Mouse (Mus musculus) forebrain, embryonic 10.5 days (tissue): ENCODE data around the gene Sf3a1. TPM values are rescaled to one million over a fixed set of nuclear protein-coding genes. Genes with fewer than 3 reads are reported as not detected.

Source experiments
- DNase-seq: peaks from one replicate; pipeline ENCODE4 v3.0.0-alpha.2; 2017; ENCODE audit warnings: low spot score; ENCODE audit errors: extremely low spot score
- H3K27ac ChIP-seq: fragments of 300-500 bp; sonication (generic); 2 replicates; pipeline ENCODE4 v1.5.1; 2016; ENCODE audit warnings: mild to moderate bottlenecking
- H3K27me3 ChIP-seq: fragments of 300-500 bp; sonication (generic); 2 replicates; pipeline ENCODE4 v1.6.1; 2016; ENCODE audit warnings: mild to moderate bottlenecking; ENCODE audit not compliant: poor library complexity, severe bottlenecking
- H3K36me3 ChIP-seq: fragments of 300-500 bp; sonication (generic); replicated peaks from 2 replicates; pipeline ENCODE4 v1.6.1; 2016; ENCODE audit warnings: mild to moderate bottlenecking, moderate library complexity
- H3K4me1 ChIP-seq: fragments of 300-500 bp; sonication (generic); 2 replicates; pipeline ENCODE4 v1.6.1; 2016
- H3K4me3 ChIP-seq: fragments of 300-500 bp; sonication (generic); 2 replicates; pipeline ENCODE4 v1.5.1; 2016; ENCODE audit warnings: mild to moderate bottlenecking, moderate library complexity
- H3K9me3 ChIP-seq: fragments of 300-500 bp; sonication (generic); 2 replicates; pipeline ENCODE4 v1.6.1; 2016; ENCODE audit warnings: mild to moderate bottlenecking, moderate library complexity
- WGBS: fragments of 180-500 bp; shearing (Covaris S2); methylation state at CpG from one replicate; pipeline ENCODE4 v1.1.7; 2016; 5-methylcytosine and 5-hydroxymethylcytosine counted together
- polyA plus RNA-seq: library from polyadenylated mRNA; unstranded; fragments of >200 nt; fragmentation: Nextera tagmentation; extraction: Ambion mirVana; gene quantifications from 2 replicates; pipeline ENCODE4 v1.2.1, GENCODE M21; 2016

Gene Sf3a1
- polyA plus RNA-seq, 1 experiment from 2014 or later, result 103 TPM

DNA sequence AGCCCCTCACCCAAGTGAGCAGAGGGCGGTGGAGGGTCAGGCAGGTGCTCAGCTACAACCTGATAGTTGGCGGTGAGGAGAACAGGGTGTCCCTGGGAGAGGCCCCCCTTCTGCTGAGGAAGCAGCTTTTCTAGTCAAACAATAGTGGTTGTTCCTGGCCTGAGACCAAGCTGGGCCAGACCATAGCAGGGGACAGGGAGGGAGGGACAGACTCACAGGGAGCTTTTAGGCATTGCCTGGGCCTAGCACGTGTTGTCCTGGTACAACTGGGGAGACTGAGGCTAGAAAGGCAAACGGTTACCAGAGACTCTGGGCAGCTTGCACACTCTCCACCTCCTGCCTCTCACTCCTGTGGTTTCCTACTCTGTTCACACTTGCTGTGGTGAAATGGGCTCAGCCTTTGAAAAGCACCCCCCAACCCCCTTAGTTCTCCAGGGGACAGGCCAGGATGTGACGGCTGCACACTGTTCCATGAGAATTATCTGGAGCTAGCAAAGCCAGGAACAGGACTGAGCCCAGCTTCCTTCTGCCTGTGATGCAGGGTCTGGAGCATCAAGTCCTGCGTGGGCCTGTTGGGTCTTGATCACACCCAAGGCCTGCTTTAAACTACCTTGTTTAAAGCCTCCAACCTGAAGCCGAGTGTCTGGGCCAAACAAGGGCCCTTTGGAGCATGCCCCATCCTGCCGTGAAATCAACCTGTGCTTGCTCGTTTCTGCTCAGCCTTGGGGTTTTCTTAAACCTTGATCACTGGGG is 56.3 kb downstream of the Sf3a1 start:
- DNase-seq, result no peak
- Histone ChIP-seq H3K36me3 (peaks cover 47% of the 10 kb centered on the region), H3K4me3 (no peak overlapping the region), H3K9me3 (no peaks in the 10 kb centered on the region; the same call in 1 of the 2 replicates), H3K27me3 (peaks cover 36% of the 10 kb centered on the region), H3K4me1 (peaks cover 29% of the 10 kb centered on the region), H3K27ac (no peak overlapping the region)
- 85% methylated on average over 9 of the region's 9 CpGs for WGBS

DNA sequence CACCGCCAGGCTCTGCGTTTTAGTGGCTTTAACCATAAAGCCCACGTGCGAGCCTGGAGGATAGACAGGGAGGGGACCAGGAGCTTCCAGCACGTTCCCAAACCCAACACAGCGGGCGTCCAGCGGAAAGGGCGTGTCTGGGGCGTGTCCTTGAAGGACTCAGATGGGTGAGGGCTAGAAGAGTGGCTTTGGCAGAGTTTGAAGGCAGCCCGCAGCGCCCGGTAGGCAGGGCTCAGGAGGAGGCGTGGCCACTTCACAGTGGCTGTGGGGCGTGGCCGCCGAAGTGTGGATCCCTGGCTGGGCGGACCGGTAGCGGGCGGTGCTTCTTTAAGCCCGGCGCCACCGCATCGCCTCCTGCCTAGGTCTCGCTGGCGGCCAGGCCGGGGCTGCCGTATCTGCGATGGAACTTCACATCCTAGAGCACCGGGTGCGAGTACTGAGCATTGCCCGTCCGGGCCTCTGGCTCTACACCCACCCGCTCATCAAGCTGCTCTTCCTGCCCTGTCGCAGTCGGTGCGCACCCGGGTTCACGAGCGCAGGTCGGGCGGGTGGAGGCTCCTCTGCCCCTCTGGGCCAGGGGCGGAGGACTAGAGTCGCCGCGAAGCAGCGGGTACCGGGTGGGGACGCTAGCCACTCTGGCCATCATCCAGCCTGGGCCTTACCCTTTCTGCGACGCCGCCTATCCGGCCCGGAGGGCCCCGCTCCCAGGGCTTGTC is 57.9 kb downstream of the Sf3a1 start, which contains the start of gene Castor1:
Gene Castor1 (plus strand): TSS at position 312 of the 716 bp plus-strand sequence.
- H3K27ac ChIP-seq, result peak within 1 kb of the TSS; percentile 66
- 2% methylated on average over 56 of the region's 56 CpGs for WGBS

DNA sequence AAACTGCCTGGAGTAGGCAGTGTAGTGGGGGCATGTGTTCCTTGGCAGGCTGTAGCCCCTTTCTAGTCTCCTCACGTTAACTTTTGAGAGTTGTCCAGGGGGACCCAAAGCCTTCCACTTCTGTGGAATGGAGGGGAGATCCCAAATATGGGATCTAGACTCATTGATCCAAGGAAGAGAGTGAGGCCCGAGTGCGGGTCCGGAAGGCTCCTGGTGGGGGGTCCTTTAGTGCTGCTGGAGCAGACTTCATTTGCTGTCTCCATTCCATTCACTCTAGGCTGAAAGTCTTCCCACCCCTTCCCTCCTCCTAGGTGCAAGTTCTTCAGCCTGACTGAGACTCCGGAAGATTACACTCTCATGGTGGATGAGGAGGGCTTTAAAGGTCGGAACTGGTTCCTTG is 58.5 kb downstream of the Sf3a1 start:
- Histone ChIP-seq H3K27me3 (peaks cover 39% of the 10 kb centered on the region), H3K9me3 (no peaks in the 10 kb centered on the region; the same call in 1 of the 2 replicates), H3K36me3 (peaks cover 28% of the 10 kb centered on the region), H3K27ac (peak overlapping the region; percentile 66), H3K4me3 (peak overlapping the region; percentile 64), H3K4me1 (peaks cover 34% of the 10 kb centered on the region)
- whole genome bisulfite sequencing, result 6% methylated on average over 6 of the region's 6 CpGs
- no peak for DNase-seq

More for the DNA sequence above, 57.9 kb downstream of the Sf3a1 start, which contains the start of gene Castor1:
- Histone ChIP-seq H3K9me3 (no peaks in the 10 kb centered on the region; the same call in 1 of the 2 replicates), H3K4me1 (peaks cover 30% of the 10 kb centered on the region), H3K4me3 (peak within 1 kb of the TSS; percentile 64), H3K36me3 (peaks cover 34% of the 10 kb centered on the region), H3K27me3 (peaks cover 39% of the 10 kb centered on the region)
- DNase-seq, result peak; percentile 80

DNA sequence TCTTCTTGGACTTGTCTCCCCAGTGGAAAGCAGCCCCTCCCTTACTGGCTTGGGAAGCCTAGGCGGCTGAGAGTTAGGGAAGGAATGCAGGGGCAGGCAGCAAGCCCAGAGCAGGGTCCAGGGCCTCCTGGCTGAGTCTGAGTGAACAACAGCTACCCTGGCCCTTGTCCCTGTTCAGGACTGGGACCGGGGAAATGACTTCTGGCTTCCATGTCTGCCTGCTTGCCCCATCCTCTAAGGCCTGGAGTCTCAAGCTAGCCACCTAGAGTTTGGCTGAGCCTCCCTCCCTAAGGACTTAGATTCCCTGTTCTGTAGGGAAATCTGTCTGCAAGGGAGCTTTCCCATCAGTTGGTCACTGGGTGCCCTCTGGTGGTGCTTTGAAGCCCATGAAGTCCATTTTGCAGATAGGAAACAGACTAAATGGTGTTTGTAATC is 59.2 kb downstream of the Sf3a1 start:
- peaks cover 36% of the 10 kb centered on the region for H3K4me1 ChIP-seq
- H3K27ac ChIP-seq, result no peak overlapping the region
- peaks cover 21% of the 10 kb centered on the region for H3K36me3 ChIP-seq
- H3K9me3 ChIP-seq, result no peaks in the 10 kb centered on the region; the same call in 1 of the 2 replicates
- 14% methylated on average over 2 of the region's 2 CpGs for WGBS
- peak; percentile 56 for DNase-seq
- peaks cover 39% of the 10 kb centered on the region for H3K27me3 ChIP-seq
- no peak overlapping the region; the same call in 1 of the 2 replicates for H3K4me3 ChIP-seq

DNA sequence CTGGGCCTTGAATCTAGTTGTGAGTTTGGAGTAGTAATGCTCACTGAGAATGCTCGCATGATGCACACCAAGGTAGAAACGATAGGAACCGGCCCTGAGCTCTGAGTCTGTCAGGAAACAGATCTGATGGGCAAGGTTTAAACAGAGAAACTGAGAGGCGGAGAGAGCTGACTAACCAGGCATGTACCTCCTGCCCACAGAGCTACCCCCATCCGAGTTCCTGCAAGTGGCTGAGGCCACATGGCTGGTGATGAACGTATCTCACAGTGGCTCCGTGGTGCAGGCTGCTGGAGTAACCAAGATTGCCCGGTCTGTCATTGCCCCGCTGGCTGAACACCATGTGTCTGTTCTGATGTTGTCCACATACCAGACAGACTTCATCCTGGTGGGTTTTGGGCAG is 59.8 kb downstream of the Sf3a1 start:
- H3K27me3 ChIP-seq, result peaks cover 39% of the 10 kb centered on the region
- no peak for DNase-seq
- no peaks in the 10 kb centered on the region; the same call in 1 of the 2 replicates for H3K9me3 ChIP-seq
- WGBS, result 64% methylated on average over 9 of the region's 9 CpGs
- H3K36me3 ChIP-seq, result peaks cover 16% of the 10 kb centered on the region
- H3K27ac ChIP-seq, result no peak overlapping the region
- H3K4me1 ChIP-seq, result peaks cover 36% of the 10 kb centered on the region
- no peak overlapping the region for H3K4me3 ChIP-seq

DNA sequence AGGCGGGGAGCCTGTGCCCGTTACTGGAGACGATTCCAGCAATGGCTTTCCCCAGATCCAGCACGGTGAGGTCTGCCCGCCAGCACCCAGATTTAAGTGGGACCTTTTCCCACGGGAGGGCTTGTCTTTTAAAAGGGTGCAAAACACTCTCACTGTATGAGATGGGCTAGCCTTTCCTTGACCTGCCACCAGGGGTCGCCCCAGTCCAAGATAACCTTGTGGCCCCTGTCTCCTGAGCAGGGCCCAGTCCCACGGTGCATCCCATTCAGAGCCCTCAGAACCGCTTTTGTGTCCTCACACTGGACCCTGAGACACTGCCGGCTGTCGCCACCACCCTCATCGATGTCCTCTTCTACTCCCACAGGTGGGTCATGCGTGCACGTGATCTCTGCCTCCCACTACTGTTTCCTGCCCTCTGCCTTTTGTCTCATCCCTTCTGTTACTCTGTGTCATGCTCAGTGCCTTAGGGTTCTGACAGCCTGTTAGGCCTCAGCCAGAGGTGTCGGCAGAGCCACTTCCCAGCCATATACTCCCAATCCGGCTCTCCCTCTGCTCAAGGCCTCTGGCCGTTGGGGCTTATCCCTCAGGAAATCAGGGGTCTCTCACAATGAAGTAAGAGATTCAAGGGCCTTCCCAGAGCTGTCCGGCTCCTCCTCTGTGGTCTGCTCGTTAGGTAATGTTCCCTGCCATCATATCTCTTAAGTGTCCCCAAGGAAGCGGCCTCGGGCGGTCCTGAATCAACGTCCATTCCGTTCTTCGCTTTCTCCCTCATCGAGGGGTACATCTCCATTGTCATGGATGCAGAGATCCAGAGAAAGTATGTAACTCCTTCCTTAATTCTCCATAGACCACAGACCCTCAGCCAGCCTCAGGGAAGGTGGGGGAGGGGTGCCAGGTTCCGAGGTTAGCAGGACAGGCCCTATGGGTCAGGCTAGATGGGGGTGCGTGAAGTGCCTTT is 60.6 kb downstream of the Sf3a1 start:
- H3K27ac ChIP-seq, result 0 out of 2 replicates have a peak overlapping the region, but pooled peaks have one; percentile 1
- peaks cover 39% of the 10 kb centered on the region for H3K27me3 ChIP-seq
- H3K9me3 ChIP-seq, result no peaks in the 10 kb centered on the region; the same call in 1 of the 2 replicates
- H3K4me1 ChIP-seq, result peaks cover 36% of the 10 kb centered on the region
- H3K36me3 ChIP-seq, result peaks cover 7% of the 10 kb centered on the region; the same call in 1 of the 2 replicates
- DNase-seq, result peak; percentile 73
- no peak overlapping the region for H3K4me3 ChIP-seq
- 45% methylated on average over 28 of the region's 28 CpGs for WGBS

DNA sequence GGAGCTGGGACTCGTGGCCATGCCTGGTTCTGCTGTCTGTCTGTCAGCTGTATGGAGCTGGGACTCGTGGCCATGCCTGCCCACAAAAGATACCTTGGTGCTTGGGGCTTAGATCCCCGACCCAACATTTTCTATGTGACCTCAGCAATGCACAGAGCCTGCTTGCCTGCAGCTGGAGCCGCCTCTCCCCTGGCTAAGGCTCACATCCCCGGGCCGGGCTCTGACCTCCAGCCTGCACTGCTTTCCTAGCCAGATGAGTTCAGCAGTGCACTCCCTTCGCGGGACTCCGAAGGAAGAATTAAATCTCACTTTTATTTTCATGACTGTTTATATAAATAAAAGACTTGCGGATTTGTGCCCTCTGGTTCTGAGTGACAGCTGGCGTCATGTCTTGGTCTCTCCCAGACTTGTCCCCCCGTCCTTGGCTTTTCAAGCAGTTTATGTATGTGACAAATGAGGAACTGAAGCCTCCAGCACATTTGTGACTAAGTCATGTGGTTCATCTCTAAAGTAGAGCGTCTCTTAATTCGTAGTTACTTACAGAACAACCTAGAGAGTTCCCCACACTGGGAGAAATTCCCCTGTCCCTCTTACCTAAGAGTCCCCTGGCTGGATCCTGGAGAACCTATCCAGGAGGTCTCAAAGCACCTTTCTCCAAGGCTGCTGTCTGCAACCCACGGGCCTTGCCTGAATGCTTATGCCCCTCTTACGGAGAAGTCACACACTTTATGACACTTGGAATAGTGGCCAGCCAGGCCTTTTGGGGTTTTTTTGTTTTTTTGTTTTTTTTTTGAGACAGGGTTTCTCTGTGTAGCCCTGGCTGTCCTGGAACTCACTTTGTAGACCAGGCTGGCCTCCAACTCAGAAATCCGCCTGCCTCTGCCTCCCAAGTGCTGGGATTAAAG is 62.1 kb downstream of the Sf3a1 start:
- Histone ChIP-seq H3K27me3 (peaks cover 39% of the 10 kb centered on the region), H3K9me3 (no peaks in the 10 kb centered on the region; the same call in 1 of the 2 replicates), H3K4me3 (no peak overlapping the region), H3K36me3 (no peaks in the 10 kb centered on the region), H3K27ac (peak overlapping the region; percentile 12; the same call in 1 of the 2 replicates), H3K4me1 (peaks cover 36% of the 10 kb centered on the region)
- WGBS, result 79% methylated on average over 17 of the region's 17 CpGs
- no peak for DNase-seq

DNA sequence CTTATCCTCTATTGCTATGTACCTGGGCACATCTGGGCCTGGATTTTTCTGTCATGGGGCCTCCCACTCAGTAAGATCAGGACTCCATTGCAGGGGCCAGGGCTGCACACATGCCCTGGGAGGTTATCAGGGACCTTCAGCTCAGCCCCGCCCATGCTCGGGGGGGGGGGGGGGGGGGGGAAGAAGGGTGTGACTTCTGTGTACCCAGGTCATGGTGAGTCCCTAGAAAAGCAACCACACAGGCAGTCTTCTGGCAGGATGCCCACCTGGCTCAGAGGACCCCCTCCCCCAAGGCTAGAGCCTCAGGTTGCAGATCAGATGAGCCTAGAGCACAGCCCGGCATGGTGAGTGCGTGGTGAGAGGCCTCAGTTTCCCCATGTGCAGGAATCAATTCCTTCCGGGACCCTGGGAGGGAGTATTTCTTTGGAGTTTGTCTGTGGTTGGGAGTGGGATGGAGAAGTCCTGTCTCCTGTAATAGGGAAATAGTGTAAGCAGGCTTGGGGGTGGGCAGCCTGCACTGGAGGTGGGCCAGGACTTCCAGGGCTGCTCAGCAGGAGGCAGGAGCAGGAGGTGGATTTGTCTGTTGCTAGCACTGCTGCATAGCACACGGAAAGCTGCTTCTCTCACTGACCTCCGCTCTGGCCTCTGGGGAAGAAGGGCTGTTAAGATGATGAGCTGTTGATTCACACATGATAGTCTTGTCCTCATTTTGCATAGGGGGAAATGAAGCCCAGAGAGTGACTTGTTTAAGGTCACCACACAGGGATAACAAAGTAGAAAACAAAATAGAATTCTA is 63.4 kb downstream of the Sf3a1 start:
- Histone ChIP-seq H3K27ac (peak overlapping the region; percentile 67), H3K4me3 (peak overlapping the region; percentile 19; the same call in 1 of the 2 replicates), H3K27me3 (peaks cover 27% of the 10 kb centered on the region), H3K4me1 (peaks cover 26% of the 10 kb centered on the region), H3K9me3 (no peaks in the 10 kb centered on the region), H3K36me3 (no peaks in the 10 kb centered on the region)
- DNase-seq, result no peak
- WGBS, result 26% methylated on average over 6 of the region's 7 CpGs

DNA sequence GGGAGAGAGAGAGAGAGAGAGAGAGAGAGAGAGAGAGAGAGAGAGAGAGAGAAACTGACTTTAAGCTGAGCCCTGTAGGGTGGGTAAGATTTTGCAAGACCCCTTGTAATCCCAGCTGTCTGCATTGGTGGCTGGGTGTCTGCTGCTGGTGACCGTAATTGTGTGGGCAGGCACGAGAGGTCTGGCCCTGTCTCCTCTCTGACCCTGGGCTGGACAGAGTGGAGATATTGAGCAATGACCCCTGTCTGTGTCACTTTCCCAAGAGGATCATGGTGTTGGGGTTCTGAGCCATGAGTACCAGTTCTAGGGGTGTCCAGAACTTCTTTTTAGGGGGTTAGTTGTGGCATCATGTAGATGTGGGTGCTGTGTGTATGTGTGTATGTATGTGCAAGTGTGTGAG is 64.1 kb downstream of the Sf3a1 start:
- WGBS, result 55% methylated on average over 2 of the region's 2 CpGs
- no peaks in the 10 kb centered on the region for H3K9me3 ChIP-seq
- 0 out of 2 replicates have a peak overlapping the region, but pooled peaks have one; percentile 67 for H3K27ac ChIP-seq
- DNase-seq, result no peak
- H3K36me3 ChIP-seq, result no peaks in the 10 kb centered on the region
- peaks cover 20% of the 10 kb centered on the region for H3K27me3 ChIP-seq
- peaks cover 23% of the 10 kb centered on the region for H3K4me1 ChIP-seq
- 0 out of 2 replicates have a peak overlapping the region, but pooled peaks have one; percentile 18 for H3K4me3 ChIP-seq

DNA sequence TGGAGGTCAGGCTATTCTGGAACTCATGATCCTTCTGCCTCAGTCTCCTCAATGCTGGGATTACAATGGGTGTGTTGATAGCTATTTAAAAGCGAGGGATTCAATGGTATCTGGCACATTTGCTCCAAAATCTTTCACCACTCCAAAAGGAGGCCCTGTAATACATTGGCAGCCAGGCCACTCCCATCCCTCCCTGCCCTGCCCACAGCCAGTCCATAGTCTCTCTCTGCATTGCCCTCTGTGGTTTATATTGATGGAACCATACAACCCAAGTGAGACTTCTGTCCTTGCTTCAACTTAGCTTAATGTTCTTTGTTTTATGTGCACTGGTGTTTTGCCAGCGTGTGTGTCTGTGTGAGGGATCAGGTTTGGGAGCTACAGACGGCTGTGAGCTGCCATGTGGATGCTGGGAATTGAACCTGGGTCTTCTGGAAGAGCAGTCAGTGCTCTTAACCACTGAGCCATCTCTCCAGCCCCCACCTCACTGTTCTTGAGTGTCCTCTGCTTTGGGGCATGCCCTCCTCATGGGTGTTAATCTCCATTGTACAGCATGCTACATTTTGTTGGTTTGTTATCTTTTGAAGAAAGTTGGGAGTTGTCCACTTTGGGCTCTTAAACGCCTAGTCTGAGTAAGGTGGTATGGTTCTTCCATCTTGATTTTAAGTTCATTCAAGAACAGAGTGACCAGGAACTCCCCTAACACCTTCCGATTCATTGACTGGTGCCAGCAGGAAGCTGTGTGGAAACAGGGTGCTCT is 66.6 kb downstream of the Sf3a1 start:
- Histone ChIP-seq H3K27ac (no peak overlapping the region), H3K4me3 (no peak overlapping the region), H3K36me3 (no peaks in the 10 kb centered on the region), H3K27me3 (no peaks in the 10 kb centered on the region), H3K9me3 (no peaks in the 10 kb centered on the region), H3K4me1 (peaks cover 10% of the 10 kb centered on the region)
- WGBS, result 83% methylated on average over 5 of the region's 5 CpGs
- DNase-seq, result no peak
